Mouse (Mus musculus): ENCODE results near the gene Mllt3.
"Not testable (repeated sequence)": the region's sequence is repeated elsewhere in the genome, so short reads cannot be mapped to it uniquely, and the experiment has no call there.

Mllt3 gene

DNA sequence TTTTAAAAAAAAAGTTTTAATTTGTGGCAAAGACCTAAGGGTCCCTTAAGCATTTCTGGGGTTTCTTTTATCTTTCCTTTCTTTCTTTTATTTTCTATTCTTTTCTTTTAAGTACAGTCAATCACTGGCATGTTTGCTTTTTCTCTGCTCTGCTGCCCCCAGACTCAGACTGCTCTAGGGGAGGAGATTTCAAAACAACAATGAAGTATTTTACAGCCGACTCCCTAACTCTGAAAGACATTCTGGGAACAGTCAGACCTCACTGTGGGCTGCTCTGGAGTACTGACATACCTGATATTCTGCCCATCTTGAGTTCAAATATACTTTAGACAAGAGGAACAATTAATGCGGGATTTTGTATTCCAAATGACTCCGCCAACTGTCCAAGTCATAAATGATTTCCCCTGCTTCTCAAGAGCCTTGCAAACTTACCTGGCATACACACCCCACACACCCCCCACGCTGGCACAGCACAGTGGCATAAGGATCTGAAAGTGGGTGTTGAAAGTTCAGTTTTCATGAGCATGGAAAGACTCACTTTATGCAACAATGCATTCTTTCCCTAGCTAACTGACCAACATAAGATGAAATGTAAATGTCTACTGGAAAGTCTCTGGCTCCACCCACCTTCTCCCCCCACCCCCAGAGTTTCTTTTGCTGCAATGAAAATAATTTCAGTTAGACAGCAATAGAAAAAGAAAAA lies 21.1 kb downstream of the Mllt3 start:
- DNase-seq: no peak

DNA sequence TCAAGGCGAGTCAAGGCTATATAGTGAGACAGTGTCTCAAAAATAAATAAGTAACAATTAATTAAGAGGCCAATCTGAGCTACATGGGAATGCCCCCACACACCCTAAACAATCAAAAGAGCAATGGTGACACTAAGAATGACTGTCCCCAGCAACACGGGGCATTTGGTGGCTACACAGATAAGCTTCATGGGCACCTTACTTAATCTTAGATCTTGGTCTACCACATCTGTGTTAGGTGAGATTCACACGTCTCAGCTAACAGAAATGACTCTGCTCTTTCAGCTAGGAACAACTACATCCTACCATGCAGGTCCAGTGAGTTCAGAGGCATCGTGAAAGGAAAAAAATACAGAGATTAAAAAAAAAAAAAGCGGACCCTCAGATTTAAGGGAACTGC lies 22.7 kb downstream of the Mllt3 start:
- DNase-seq: no peak

DNA sequence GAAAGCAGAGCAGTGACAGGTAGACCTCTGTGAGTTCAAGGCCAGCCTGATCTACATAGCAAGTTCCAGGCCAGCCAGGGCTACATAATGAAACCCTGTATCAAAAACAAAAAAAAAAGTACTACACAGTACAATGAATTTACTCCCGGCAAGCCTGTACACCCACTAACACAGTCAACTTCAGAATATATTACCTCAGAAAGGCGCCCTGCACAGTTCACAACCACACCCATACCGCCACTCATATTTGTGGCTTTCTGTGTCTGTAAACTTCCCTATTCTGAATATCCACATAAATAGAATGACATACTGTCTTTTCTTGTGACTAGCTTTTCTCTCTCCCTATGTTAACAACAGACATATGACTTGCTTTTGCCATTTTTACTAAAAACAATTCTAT lies 27.4 kb downstream of the Mllt3 start:
- DNase-seq: no peak

DNA sequence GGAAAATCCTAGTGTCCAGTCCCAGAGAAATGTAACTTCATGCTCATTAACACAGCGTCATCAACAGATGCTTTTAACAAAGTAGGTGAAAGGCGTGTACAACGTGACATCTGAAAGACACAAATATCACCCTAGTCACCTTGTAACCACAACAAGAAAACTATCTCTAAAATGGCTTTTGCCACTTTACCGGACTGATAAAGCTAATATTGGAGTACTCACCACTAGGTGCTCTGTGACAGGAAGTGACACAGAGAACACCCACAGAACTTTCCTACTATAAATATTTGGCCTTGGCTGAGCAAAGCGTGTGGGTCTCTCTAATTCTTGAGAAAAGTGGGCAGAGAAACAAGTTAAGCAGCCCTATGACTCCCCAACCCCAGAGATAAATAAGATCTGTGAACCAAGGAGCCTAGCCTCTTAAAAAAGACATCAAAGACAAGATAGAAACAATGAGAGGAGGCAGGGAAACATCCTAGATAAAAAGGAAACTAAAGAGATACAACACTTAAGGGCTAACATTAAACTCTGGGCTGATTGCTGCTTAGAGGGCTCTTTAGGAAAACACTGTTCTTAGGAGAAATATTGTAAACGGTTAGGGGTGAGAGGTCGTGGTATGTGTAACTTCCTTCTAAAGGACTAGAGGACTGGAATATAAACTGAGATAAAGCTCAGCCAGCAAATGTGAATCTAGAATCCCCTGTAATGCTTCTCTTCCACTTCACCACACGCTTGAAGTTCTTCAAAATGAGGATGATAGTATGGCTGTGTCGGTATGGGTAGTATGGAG lies 29.8 kb downstream of the Mllt3 start:
- no peak for DNase-seq

DNA sequence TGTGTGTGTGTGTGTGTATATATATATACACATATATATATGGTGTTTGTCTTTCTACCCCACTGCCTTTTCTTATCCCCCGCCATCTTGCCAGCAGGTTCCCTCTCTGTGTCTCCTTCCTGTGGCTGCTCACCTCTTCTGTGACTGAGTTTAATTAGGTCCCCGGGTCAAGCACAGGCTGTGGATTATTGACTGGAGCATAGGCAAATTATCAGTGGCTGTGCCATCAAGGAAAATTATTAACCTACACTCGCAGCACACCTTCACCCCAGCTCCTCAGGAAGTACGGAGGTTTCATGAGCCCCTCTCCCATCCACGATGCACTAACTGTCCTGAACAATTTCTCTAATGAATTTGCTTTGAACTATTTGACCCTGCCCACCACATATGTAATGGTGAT lies 41.5 kb downstream of the Mllt3 start:
- DNase-seq: no peak

DNA sequence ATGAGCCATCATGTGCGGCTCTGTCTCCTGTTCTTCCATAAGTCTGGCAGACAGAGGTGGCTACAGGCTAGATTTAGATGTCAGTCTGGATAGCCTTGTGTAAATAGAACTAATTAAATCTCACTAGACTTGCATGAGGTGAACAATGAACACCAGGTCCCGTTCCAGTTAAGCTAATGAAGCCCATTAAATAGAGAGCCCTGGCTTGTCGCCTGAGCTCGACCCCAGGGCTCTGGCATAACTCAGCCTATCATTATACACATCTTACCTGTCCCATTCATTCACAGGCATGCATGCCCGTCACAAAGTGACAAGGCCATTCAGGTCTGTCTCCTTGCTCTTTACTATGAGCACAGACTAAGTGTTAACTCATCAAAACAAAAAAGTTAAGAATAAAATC lies 42.2 kb downstream of the Mllt3 start:
- DNase-seq: no peak

DNA sequence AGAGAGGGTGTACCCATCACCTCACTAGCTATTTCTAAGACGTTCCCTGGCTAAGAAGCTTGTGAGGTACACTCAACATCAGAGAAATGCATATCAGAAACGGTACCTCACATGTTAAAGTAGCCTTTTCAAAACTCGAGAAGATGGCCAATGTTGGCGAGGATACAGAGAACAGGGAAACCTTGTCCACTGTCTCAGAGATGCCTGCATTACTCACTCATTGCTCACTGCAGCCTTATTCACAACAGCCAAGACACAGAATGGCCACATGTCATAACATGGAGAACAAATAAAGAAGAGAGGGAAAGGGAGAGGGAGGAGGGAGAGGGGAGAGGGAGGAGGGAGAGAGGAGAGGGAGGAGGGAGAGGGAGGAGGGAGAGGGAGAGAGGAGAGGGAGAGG lies 47.9 kb downstream of the Mllt3 start:
- no peak for DNase-seq

DNA sequence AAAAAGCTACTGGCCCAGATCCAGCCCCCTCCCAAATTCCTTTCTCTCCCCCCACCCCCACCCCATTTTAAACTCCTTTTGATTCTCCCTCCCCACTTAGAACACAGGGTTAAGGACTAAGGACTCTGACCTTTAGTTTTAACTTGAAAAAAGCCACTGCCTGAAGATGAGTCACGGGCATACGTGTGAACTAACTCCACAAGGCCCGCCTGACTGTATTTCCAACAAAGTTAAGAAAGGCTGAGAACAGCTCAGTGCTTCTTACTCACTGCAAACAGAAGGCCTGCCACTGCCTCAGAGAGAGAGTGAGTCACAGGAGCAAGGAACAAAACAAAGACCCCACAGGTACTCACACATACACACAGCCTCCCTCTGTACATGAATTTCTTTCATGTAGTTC lies 48.6 kb downstream of the Mllt3 start:
- DNase-seq: no peak

DNA sequence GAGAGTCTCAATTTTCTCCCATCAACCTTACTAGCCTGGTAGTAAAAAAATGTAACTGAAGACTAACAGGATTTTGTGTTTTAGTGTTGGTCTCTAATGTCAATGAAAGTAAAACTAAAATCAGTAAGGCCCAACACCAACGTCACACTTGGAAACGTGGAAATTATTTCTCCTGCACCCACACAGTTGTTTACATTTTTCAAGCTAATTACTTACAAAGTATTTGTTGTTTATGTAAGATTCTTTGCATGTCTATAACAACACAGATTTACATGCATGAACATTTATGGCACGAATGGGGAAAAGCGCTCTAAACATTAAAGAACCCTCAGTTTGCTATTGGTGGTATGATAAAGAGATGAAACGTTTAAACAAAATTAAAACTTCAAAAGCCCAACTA lies 49.1 kb downstream of the Mllt3 start:
- DNase-seq: no peak

DNA sequence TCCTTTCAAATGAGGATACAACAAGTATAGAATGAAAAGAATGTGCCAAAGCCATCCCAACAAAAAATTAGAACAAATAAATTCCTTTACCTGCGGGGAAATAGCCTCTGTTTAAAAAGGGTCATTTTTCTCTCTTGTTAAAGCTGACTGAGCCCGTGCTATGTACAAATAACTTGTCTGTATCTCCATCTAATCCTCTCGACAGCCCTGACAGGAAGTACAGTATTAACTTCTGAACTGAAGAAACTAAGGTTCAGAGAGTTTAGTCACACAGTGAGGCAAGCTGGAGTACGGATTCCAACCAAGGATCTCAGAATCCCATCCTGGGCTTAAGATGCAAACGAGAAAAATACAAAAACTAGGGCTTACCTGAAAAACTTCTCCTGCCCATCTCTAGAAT lies 50.6 kb downstream of the Mllt3 start:
- DNase-seq: no peak

DNA sequence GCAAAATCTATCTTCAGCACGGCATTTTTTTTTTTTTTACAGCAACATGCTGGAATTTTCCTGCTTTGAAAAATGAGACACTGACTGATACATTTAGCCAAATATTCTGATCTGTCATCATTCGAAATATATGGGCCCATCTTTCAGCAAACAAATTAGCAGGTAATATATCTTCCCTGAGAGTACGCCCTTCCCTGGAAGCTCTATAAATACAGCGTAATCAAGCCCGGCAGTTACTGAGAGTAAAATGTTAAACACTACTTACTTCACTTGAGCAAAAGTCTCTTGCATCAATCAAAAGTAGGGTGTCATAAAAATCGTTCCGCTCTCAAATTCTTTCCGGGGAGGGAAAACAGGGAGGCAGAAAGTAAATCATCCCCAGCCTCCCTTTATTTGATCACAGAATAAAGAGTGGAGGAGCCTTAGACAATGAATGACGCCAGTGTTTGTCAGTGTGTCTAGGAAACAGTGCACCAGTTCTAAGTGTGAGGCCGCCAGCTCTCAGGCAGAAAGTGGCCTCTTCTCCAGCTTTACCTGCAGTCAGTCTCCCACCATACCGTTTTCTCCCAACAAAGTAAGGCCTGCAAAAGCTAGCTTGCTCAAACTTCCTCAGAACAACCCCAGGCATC lies 55.2 kb downstream of the Mllt3 start:
- DNase-seq: no peak

DNA sequence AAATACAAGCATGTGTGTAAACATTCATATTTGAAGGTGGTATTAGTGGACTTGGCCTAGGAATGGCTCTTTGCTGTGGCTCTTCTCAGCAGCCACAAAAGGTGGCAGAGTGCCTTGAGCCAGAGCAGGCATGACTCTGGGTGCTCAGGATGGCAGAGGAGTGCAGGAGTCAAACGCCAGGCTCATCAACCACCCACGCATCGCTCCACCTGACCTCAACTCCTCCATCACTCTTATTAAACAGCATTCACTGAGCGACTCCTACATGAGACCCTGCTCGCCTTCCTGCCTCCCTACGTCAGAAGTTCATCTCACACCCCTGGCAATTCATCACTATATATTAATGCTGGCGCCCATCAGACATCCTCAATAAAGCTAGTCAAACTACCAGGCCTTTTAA lies 67.3 kb downstream of the Mllt3 start:
- DNase-seq: no peak

DNA sequence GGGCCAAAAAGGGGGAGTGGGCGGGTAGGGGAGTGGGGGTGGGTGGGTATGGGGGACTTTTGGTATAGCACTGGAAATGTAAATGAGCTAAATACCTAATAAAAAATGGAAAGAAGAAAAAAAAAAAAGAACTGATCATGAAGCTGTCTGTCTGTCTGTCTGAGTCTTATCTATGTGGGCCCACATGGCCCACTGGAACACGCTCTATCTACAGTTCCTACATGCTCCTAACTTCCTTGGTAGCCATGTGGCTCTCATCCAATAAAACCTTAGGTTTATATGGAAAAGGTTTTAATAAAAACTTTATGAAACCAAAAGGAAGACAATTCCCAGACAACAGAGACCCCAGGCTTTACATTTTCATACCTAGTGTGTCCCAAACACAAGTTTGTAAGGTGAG lies 68.3 kb downstream of the Mllt3 start:
- DNase-seq: not testable (repeated sequence)

DNA sequence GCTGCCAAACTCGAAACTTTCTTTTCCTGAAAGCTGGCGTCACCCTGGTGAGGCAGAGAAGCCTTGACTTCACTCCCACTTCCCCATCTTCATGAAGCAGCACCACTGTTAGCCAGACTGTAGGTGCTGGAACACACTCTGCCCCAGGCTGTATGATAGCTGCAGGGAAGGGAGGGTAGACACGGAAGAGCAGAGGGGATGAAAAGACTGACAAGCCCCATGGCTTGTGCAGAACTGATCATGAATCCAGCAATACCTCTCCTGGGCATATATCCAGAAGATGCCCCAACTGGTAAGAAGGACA lies 69.4 kb downstream of the Mllt3 start:
- no peak for DNase-seq

DNA sequence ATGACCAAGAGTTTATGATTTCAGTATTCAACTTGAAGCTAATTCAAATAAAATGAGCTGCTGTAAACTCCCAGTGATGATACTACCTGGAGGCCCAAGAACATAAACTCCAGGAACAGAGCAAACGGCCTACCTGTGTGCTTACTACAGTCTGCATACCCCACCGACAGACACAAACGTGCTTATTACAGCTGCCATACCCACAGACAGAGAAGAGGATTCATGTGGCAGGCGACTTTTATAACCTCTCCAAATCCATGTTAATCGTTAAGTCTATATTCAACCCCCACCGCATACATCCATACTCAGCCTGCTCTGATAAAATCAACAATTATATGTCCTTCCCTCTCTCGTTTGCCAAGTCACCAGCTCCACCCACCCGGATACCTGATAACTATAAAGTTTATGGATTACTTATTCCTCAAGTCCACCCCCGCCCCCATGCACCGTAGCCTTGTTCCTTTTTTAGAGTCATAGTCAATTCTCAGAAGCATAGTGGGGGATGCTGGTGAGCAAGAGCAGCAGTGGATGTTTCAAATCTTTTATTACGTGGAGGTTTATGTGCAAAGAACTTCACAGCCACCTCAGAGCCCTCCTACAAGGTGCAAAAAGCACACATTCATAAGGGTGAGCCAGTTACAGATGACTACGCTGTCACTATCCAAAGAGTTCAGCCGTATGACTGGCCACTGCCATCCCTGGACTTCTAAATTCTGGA lies 70.0 kb downstream of the Mllt3 start:
- no peak for DNase-seq

DNA sequence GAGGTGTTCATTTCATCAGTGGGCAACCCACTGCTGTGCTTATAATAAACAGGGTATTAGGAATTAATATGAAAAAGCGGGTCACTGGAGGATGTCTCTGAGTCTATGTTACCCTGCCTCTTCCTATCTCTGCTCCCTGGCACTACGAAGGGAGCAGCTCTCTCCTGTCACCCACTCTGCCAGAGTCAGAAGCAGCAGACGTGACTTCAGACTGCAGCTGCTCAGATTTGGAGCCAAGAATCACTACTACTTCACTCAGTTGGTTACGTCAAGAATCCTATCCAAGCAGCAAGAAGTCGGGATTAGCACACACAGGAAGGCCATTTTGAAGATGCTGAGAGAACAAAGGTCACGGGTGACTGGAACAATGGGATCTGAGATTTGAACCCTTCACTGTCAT lies 71.3 kb downstream of the Mllt3 start:
- no peak for DNase-seq

DNA sequence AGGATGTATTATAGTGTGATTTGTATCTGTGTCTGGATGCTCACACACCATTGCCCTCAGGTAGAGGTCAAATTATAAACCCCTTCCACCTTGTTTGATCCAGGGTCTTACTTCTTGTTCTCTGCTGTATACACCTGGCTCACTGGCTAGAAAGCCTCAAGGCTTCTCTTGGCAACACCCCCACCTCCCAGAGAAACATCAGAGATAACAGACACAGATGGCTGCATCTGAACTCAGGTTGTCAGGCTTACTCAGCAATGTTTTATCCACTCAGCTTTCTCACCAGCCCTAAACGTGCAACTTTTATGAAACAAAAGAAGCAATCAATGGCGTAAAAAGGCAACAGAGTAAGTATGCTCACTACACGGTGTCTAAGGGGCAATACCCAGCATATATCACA lies 75.3 kb downstream of the Mllt3 start:
- no peak for DNase-seq

DNA sequence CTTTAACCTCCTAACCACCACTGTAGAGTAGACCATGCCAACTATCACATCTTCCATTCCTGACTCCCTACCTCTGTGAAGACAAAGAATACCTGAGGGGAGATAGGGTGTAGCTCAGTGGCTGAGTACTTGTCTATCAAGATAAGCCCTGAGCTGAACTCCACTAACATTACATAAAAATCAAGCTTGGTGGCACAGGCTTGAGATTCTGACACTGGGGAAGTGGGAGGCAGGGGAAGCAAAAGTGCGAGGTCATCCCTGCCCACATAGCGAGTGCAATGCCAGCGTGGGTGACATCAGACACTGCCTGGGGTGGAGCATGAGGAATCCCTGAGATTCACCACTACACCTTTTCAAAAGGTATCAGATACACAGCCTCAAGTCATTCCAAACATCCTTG lies 76.0 kb downstream of the Mllt3 start:
- DNase-seq: no peak

DNA sequence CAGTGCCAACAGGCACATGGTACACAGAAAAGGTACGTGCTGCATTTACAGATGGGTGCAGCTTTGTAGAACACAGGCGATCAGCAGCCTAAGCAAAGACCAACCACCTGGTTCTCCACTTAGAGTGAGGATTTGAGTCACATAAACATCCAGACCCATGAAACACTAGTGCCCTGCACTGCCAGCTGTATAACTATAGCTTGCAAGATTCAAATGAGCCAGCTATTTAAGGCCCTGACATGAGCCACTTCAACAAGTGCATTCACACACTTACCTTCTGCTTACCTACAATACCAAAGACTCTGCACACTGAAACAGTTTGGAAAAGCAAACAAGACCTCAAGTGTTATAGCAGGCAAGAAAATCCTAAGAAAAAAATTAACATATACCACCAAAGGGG lies 78.0 kb downstream of the Mllt3 start:
- no peak for DNase-seq

DNA sequence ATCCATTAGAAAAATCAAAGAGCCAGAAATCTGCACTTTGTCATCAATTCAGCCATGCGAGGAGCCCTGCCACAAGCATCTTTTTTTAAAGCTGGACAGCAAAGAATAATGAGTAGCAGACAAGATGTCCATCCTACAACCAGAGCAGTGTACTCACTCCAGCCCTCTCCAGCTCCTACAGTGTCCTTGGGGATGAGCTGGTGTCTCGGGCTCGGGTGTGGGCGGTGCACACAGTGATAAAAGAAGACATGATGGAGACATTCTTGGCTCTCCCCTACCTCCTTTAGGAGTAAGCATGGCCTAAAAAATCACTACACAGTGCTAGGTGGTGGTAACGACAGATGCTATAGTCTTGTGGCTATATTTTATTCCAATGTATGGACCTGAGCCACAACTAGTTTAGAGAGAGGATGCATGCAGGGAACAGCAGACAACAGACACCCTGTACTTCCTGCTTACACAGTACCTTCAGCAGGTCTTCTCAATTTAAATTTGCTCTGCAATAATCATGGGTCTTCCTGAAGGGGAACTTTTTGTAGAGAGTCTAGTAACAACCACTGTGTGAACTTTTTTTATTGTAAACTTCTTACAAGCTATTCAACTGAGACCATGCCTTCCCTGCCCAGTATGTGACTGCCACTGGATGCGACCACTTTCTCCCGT lies 78.6 kb downstream of the Mllt3 start:
- no peak for DNase-seq

DNA sequence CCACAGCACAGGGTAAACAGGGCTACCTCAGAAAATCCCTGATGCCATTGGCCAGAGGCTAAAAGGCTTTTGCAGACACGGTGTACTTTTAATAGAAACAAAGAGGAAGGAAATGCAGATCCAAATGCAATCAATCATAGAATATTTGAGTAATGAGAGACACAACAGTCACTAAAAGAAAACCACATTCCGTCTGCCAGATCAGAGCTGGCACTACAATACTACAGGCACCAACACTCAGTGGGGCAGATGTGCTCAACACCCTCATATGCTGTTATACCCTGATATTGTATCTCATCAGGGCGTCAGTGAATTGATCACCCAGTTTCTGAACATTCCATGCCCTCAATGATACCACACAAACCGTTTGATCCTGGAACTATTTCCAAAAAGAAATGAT lies 79.4 kb downstream of the Mllt3 start:
- no peak for DNase-seq

DNA sequence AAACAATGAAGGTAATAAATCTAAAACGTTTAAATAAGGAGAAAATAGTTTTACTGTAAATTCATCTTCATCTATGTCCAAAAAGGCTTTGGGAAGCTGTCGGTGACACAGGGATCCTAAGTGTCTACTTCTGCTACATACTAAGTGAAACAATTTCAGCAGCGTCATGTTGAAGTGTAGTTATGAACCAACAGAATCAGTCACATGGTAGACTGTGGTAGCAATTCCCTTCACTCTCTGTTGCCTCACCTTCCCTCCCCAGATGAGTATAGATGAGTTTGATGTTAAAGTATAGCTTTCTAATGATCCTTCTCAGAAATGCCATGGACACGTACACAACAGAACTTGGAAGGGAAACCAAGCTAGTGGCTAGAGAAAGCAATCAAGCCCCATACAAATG lies 79.9 kb downstream of the Mllt3 start:
- DNase-seq: no peak

DNA sequence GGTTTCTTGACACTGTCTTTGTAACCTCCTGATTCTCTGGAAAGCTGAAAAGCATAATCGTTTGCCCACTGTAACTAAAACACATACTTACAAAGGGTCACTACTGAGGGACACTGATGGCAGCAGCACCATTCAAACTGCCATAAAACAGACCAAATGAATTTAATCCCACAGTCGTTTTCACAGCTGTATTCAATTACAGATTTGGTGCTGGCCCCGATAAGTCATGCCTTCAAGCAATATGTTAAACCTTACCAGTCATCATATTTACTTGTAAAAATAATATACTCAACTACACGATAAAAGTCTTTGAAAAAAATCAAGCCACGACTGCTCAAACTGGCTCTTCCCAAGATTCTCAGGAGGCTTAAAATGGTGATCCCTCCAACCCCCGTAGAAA lies 83.7 kb downstream of the Mllt3 start:
- no peak for DNase-seq
